Mouse (Mus musculus): ENCODE data around the gene Zp2.

DNA sequence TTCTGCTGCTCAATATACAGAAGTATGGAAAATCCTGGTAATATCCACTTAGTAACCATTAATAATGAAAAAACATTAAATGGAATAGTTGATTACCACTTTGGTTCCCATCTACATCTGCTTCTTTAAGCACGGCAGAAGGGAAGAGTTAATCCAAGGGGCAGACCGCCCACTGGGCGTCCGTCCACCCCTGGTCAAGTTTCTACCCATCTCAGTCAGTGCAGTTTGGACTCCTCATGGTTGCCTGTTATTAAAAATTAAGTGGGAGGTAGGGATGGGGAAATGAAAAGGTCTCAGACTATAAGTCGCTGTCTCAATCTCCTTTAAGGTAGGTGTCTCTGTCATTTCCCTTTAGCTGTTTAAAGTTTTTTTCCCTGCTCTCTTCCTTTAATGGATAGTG, 43.9 kb upstream of the Zp2 start:
- TF ChIP-seq GATA1 (IDR thresholded peaks at IDR 0.05; ENCODE audit: borderline replicate concordance, low read length) (no peak), FLI1 (IDR thresholded peaks at IDR 0.05; ENCODE audit: low read length) (no peak)
